Mouse (Mus musculus) liver, adult 2 months (tissue): ENCODE measurements at regions not wholly inside any gene's neighbourhood (a gene's known extent, or its start where the extent isn't known, plus 50 kb on each side); places are given as distances from the start of the nearest gene placed in this dataset.

Source experiments
- DNase-seq: peaks from one replicate; pipeline ENCODE4 v3.0.0-alpha.2; 2011; ENCODE audit warnings: low read depth, low spot score; ENCODE audit errors: extremely low read depth
- H3K27ac ChIP-seq: fragments of 200-500 bp; replicated peaks from 2 replicates; pipeline ENCODE4 v1.5.1; 2012; ENCODE audit warnings: low read depth, mild to moderate bottlenecking, control low read depth, inconsistent platforms, low read length; ENCODE audit not compliant: insufficient read depth
- H3K27me3 ChIP-seq: fragments of 200-500 bp; 2 replicates; pipeline ENCODE4 v1.6.1; 2012; ENCODE audit warnings: mild to moderate bottlenecking, moderate library complexity, low read length, inconsistent platforms; ENCODE audit not compliant: control insufficient read depth, insufficient read depth
- H3K36me3 ChIP-seq: fragments of 200-500 bp; 2 replicates; pipeline ENCODE4 v1.6.1; 2012; ENCODE audit warnings: low read length, inconsistent platforms; ENCODE audit not compliant: control insufficient read depth, insufficient read depth
- H3K4me1 ChIP-seq: fragments of 200-500 bp; 2 replicates; pipeline ENCODE4 v1.6.1; 2011; ENCODE audit warnings: low read length; ENCODE audit not compliant: control insufficient read depth, insufficient read depth
- H3K4me3 ChIP-seq: fragments of 200-500 bp; 2 replicates; pipeline ENCODE4 v1.5.1; 2011; ENCODE audit warnings: low read depth, mild to moderate bottlenecking, control low read depth, low read length, moderate library complexity; ENCODE audit not compliant: insufficient read depth
- H3K79me2 ChIP-seq: fragments of 200-500 bp; 2 replicates; pipeline ENCODE4 v1.6.1; 2012; ENCODE audit warnings: inconsistent platforms, mild to moderate bottlenecking, low read length, moderate library complexity; ENCODE audit not compliant: control insufficient read depth, insufficient read depth
- H3K9ac ChIP-seq: fragments of 200-500 bp; 2 replicates; pipeline ENCODE4 v1.6.1; 2012; ENCODE audit warnings: low read depth, mild to moderate bottlenecking, control low read depth, inconsistent platforms, low read length
- CTCF ChIP-seq: fragments of 200-500 bp; IDR thresholded peaks from 2 replicates; pipeline ENCODE4 v1.5.1; 2011; ENCODE audit warnings: low read depth, low read length, control low read depth
- POLR2A ChIP-seq: fragments of 200-500 bp; IDR thresholded peaks from 2 replicates; pipeline ENCODE4 v1.6.1; 2011; ENCODE audit warnings: low read length, control low read depth; ENCODE audit not compliant: insufficient read depth; ENCODE audit errors: extremely low read depth
- WGBS: fragments of 180-500 bp; shearing (Covaris S2); methylation state at CpG from one replicate; pipeline ENCODE4 v1.1.7; 2018; 5-methylcytosine and 5-hydroxymethylcytosine counted together

- Histone ChIP-seq H3K36me3 (no peaks in the 10 kb centered on the region), H3K27me3 (no peaks in the 10 kb centered on the region), H3K79me2 (no peaks in the 10 kb centered on the region), H3K4me1 (no peaks in the 10 kb centered on the region), H3K9ac (no peak overlapping the region), H3K4me3 (no peak overlapping the region), H3K27ac (no peak overlapping the region)
- 85% methylated on average over 7 of the region's 7 CpGs for WGBS
- TF ChIP-seq POLR2A (no peak), CTCF (no peak)
- no peak for DNase-seq
Observed at GRCm38 (mm10) chr9:117927466-117927847, 112.8 kb upstream of the Azi2 start.

- 73% methylated on average over 5 of the region's 5 CpGs for WGBS
- no peak for DNase-seq
- H3K4me1 ChIP-seq: no peaks in the 10 kb centered on the region
- no peak overlapping the region for H3K9ac ChIP-seq
- no peak overlapping the region for H3K4me3 ChIP-seq
- H3K27ac ChIP-seq: no peak overlapping the region
- H3K27me3 ChIP-seq: no peaks in the 10 kb centered on the region
- TF ChIP-seq CTCF (no peak), POLR2A (no peak)
- H3K79me2 ChIP-seq: no peaks in the 10 kb centered on the region
- no peaks in the 10 kb centered on the region for H3K36me3 ChIP-seq
Observed at GRCm38 (mm10) chr9:117926700-117927465, 113.4 kb upstream of the Azi2 start.

GRCm38 (mm10) chr9:117922992-117923391 lies 117.3 kb upstream of the Azi2 start:
- H3K27me3 ChIP-seq: no peaks in the 10 kb centered on the region
- H3K4me3 ChIP-seq: no peak overlapping the region
- H3K79me2 ChIP-seq: no peaks in the 10 kb centered on the region
- 39% methylated on average over 4 of the region's 4 CpGs for WGBS
- TF ChIP-seq POLR2A: no peak
- no peak for TF ChIP-seq CTCF
- H3K36me3 ChIP-seq: no peaks in the 10 kb centered on the region
- DNase-seq: no peak
- H3K9ac ChIP-seq: no peak overlapping the region
- H3K27ac ChIP-seq: no peak overlapping the region
- H3K4me1 ChIP-seq: no peaks in the 10 kb centered on the region

GRCm38 (mm10) chr9:117907895-117908424 lies 132.3 kb upstream of the Azi2 start:
- H3K9ac ChIP-seq: no peak overlapping the region
- no peaks in the 10 kb centered on the region for H3K36me3 ChIP-seq
- no peak for DNase-seq
- H3K4me1 ChIP-seq: no peaks in the 10 kb centered on the region
- 94% methylated on average over 10 of the region's 10 CpGs for WGBS
- no peaks in the 10 kb centered on the region for H3K27me3 ChIP-seq
- no peak overlapping the region for H3K4me3 ChIP-seq
- no peak overlapping the region for H3K27ac ChIP-seq
- no peaks in the 10 kb centered on the region for H3K79me2 ChIP-seq
- TF ChIP-seq CTCF: no peak
- no peak for TF ChIP-seq POLR2A

GRCm38 (mm10) chr9:117905045-117905747 lies 135.1 kb upstream of the Azi2 start:
- Histone ChIP-seq H3K4me1 (no peaks in the 10 kb centered on the region), H3K9ac (no peak overlapping the region), H3K4me3 (no peak overlapping the region), H3K27me3 (no peaks in the 10 kb centered on the region), H3K79me2 (no peaks in the 10 kb centered on the region), H3K36me3 (no peaks in the 10 kb centered on the region), H3K27ac (no peak overlapping the region)
- no peak for DNase-seq
- no peak for TF ChIP-seq CTCF
- TF ChIP-seq POLR2A: no peak
- WGBS: 88% methylated on average over 10 of the region's 10 CpGs
